Mouse (Mus musculus): ENCODE measurements around the gene Usp7.

GRCm38 (mm10) chr16:8675559-8675958, 116.5 kb downstream of the Usp7 start:
- TF ChIP-seq CTCF (IDR thresholded peaks at IDR 0.05; ENCODE audit: low read depth, low read length) (no peak), GATA1 (IDR thresholded peaks at IDR 0.05; ENCODE audit: borderline replicate concordance, low read length) (no peak)

Data from G1E (cell line).